Mouse (Mus musculus) lung, adult 2 months (tissue): ENCODE data around the gene Atad1.

Experiments used
- CTCF ChIP-seq: fragments of 200-500 bp; IDR thresholded peaks from 2 replicates; pipeline ENCODE4 v1.5.1; 2011; ENCODE audit warnings: mild to moderate bottlenecking, low read length, control low read depth; ENCODE audit not compliant: insufficient read depth
- POLR2A ChIP-seq: fragments of 200-500 bp; IDR thresholded peaks from 2 replicates; pipeline ENCODE4 v1.6.1; 2011; ENCODE audit warnings: low read depth, mild to moderate bottlenecking, control low read depth, low read length, borderline replicate concordance; ENCODE audit errors: extremely low read depth

DNA sequence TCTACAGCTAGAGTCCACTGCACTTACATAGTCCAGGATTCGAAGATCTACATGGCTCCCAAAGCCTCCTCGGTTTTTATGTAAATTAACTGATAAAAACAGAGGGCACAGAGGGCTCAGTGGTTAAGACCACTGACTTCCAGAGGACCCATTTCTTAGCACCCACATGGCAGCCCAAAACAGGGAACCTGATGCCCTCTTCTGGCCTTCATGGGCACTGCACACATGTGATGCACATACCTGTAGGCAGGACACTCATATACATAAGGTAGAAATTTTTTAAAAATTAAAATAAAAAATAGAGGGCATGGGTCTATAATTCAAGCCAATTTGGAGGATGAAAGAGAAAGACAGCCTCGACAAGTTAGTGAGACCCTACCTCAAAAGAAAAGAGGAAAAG lies 95.9 kb downstream of the Atad1 start:
- TF ChIP-seq CTCF: no peak
- no peak for TF ChIP-seq POLR2A
